Mouse (Mus musculus) intestine, embryonic 14.5 days (tissue): ENCODE measurements around the gene Hus1b. TPM values are rescaled to one million over a fixed set of nuclear protein-coding genes. Genes with fewer than 3 reads are reported as not detected.

Experiments
- ATAC-seq: fragments of 200-750 bp; cut with Nextera tagmentation; replicated peaks from 2 replicates; pipeline ENCODE4 v1.8.0; 2017; ENCODE audit warnings: low read depth, moderate number of reproducible peaks, moderate TSS enrichment, moderate library complexity; ENCODE audit not compliant: low FRiP score, low TSS enrichment
- DNase-seq: peaks from one replicate; pipeline ENCODE4 v3.0.0-alpha.2; 2018; ENCODE audit warnings: low spot score
- H3K27ac ChIP-seq: fragments of 300-500 bp; sonication (generic); 2 replicates; pipeline ENCODE4 v1.5.1; 2014; ENCODE audit warnings: low read depth, mild to moderate bottlenecking, control low read depth
- H3K27me3 ChIP-seq: fragments of 300-500 bp; sonication (generic); replicated peaks from 2 replicates; pipeline ENCODE4 v1.6.1; 2014; ENCODE audit warnings: low read length, control low read depth; ENCODE audit not compliant: control insufficient read depth, insufficient read depth
- H3K36me3 ChIP-seq: fragments of 300-500 bp; sonication (generic); 2 replicates; pipeline ENCODE4 v1.6.1; 2014; ENCODE audit warnings: low read length, control low read depth; ENCODE audit not compliant: control insufficient read depth, insufficient read depth
- H3K4me1 ChIP-seq: fragments of 300-500 bp; sonication (generic); replicated peaks from 2 replicates; pipeline ENCODE4 v1.6.1; 2014; ENCODE audit warnings: low read length, control low read depth, mixed read lengths; ENCODE audit not compliant: control insufficient read depth, insufficient read depth
- H3K4me2 ChIP-seq: fragments of 300-500 bp; sonication (generic); 2 replicates; pipeline ENCODE4 v1.6.1; 2014; ENCODE audit warnings: low read length
- H3K4me3 ChIP-seq: fragments of 300-500 bp; sonication (generic); 2 replicates; pipeline ENCODE4 v1.5.1; 2014; ENCODE audit warnings: low read depth, low read length, control low read depth, mixed read lengths
- H3K9ac ChIP-seq: fragments of 300-500 bp; sonication (generic); 2 replicates; pipeline ENCODE4 v1.6.1; 2014; ENCODE audit warnings: mild to moderate bottlenecking, low read length
- H3K9me3 ChIP-seq: fragments of 300-500 bp; sonication (generic); 2 replicates; pipeline ENCODE4 v1.6.1; 2016; ENCODE audit warnings: low read length, control low read depth; ENCODE audit not compliant: control insufficient read depth
- WGBS: fragments of 180-500 bp; shearing (Covaris S2); extraction: QIAGEN DNeasy Blood & Tissue Kit; methylation state at CpG from one replicate; pipeline ENCODE4 v1.1.7; 2014; 5-methylcytosine and 5-hydroxymethylcytosine counted together
- polyA plus RNA-seq: library from polyadenylated mRNA; unstranded; fragments of >200 nt; fragmentation: Nextera tagmentation; extraction: Ambion mirVana; gene quantifications from 2 replicates; pipeline ENCODE4 v1.2.1, GENCODE M21; 2014

Gene Hus1b
- polyA plus RNA-seq, 1 experiment from 2014 or later: 0.15 TPM

GRCm38 (mm10) chr13:30932972-30933371 is 14.6 kb downstream of the Hus1b start:
- H3K27ac ChIP-seq: no peak overlapping the region
- H3K9ac ChIP-seq: no peak overlapping the region
- H3K4me1 ChIP-seq: no peaks in the 10 kb centered on the region
- WGBS: 80% methylated on average over 6 of the region's 6 CpGs
- DNase-seq: no peak
- H3K4me3 ChIP-seq: no peak overlapping the region
- H3K27me3 ChIP-seq: no peaks in the 10 kb centered on the region
- peaks cover 8% of the 10 kb centered on the region; the same call in 1 of the 2 replicates for H3K36me3 ChIP-seq
- no peak for ATAC-seq
- H3K9me3 ChIP-seq: no peaks in the 10 kb centered on the region
- no peak overlapping the region for H3K4me2 ChIP-seq

GRCm38 (mm10) chr13:30931613-30932012 is 15.9 kb downstream of the Hus1b start:
- peaks cover 8% of the 10 kb centered on the region; the same call in 1 of the 2 replicates for H3K36me3 ChIP-seq
- H3K9ac ChIP-seq: no peak overlapping the region
- no peak overlapping the region for H3K27ac ChIP-seq
- H3K27me3 ChIP-seq: no peaks in the 10 kb centered on the region
- no peak for ATAC-seq
- no peaks in the 10 kb centered on the region for H3K4me1 ChIP-seq
- no peaks in the 10 kb centered on the region for H3K9me3 ChIP-seq
- 68% methylated on average over 4 of the region's 4 CpGs for WGBS
- no peak overlapping the region for H3K4me2 ChIP-seq
- H3K4me3 ChIP-seq: no peak overlapping the region
- DNase-seq: no peak

GRCm38 (mm10) chr13:30929119-30929518 is 18.4 kb downstream of the Hus1b start:
- no peak overlapping the region for H3K9ac ChIP-seq
- peaks cover 15% of the 10 kb centered on the region; the same call in 1 of the 2 replicates for H3K36me3 ChIP-seq
- H3K27me3 ChIP-seq: no peaks in the 10 kb centered on the region
- no peaks in the 10 kb centered on the region for H3K9me3 ChIP-seq
- WGBS: 84% methylated on average over 2 of the region's 2 CpGs
- H3K4me1 ChIP-seq: no peaks in the 10 kb centered on the region
- ATAC-seq (no peak), DNase-seq (no peak)
- H3K4me2 ChIP-seq: no peak overlapping the region
- H3K27ac ChIP-seq: no peak overlapping the region
- no peak overlapping the region for H3K4me3 ChIP-seq

GRCm38 (mm10) chr13:30924269-30924668 is 23.3 kb downstream of the Hus1b start:
- H3K9ac ChIP-seq: no peak overlapping the region
- WGBS: 68% methylated on average over 6 of the region's 6 CpGs
- no peak for ATAC-seq

GRCm38 (mm10) chr13:30921914-30922313 is 25.6 kb downstream of the Hus1b start:
- Histone ChIP-seq H3K4me3 (no peak overlapping the region), H3K9ac (no peak overlapping the region), H3K36me3 (peaks cover 12% of the 10 kb centered on the region; the same call in 1 of the 2 replicates), H3K4me2 (no peak overlapping the region), H3K4me1 (no peaks in the 10 kb centered on the region), H3K27me3 (no peaks in the 10 kb centered on the region), H3K9me3 (no peaks in the 10 kb centered on the region), H3K27ac (no peak overlapping the region)
- ATAC-seq (no peak), DNase-seq (no peak)
- 86% methylated on average over 4 of the region's 4 CpGs for WGBS

More at GRCm38 (mm10) chr13:30924269-30924668, 23.3 kb downstream of the Hus1b start:
- Histone ChIP-seq H3K4me2 (no peak overlapping the region), H3K4me1 (no peaks in the 10 kb centered on the region), H3K27me3 (no peaks in the 10 kb centered on the region), H3K27ac (no peak overlapping the region), H3K4me3 (no peak overlapping the region), H3K9me3 (no peaks in the 10 kb centered on the region), H3K36me3 (peaks cover 8% of the 10 kb centered on the region; the same call in 1 of the 2 replicates)
- DNase-seq: no peak

- H3K36me3 ChIP-seq: 0 out of 2 replicates have a peak, but pooled peaks cover 5% of the 10 kb centered on the region
- no peak overlapping the region for H3K4me2 ChIP-seq
- no peak overlapping the region for H3K27ac ChIP-seq
- no peak for ATAC-seq
- no peak for DNase-seq
- H3K4me3 ChIP-seq: no peak overlapping the region
- H3K9ac ChIP-seq: no peak overlapping the region
- H3K27me3 ChIP-seq: no peaks in the 10 kb centered on the region
- H3K9me3 ChIP-seq: no peaks in the 10 kb centered on the region
- H3K4me1 ChIP-seq: peaks cover 6% of the 10 kb centered on the region; the same call in 1 of the 2 replicates
Measured at GRCm38 (mm10) chr13:30913757-30914156, 33.8 kb downstream of the Hus1b start.

GRCm38 (mm10) chr13:30913028-30913427 is 34.5 kb downstream of the Hus1b start:
- ATAC-seq: no peak
- Histone ChIP-seq H3K4me2 (no peak overlapping the region), H3K27me3 (no peaks in the 10 kb centered on the region), H3K36me3 (0 out of 2 replicates have a peak, but pooled peaks cover 5% of the 10 kb centered on the region), H3K4me1 (peaks cover 6% of the 10 kb centered on the region; the same call in 1 of the 2 replicates), H3K27ac (no peak overlapping the region), H3K4me3 (no peak overlapping the region), H3K9ac (no peak overlapping the region), H3K9me3 (no peaks in the 10 kb centered on the region)
- DNase-seq: no peak
- 20% methylated on average over 4 of the region's 4 CpGs for WGBS

GRCm38 (mm10) chr13:30911931-30912625 is 35.5 kb downstream of the Hus1b start:
- Histone ChIP-seq H3K4me1 (peaks cover 6% of the 10 kb centered on the region; the same call in 1 of the 2 replicates), H3K9me3 (no peaks in the 10 kb centered on the region), H3K4me3 (no peak overlapping the region), H3K4me2 (no peak overlapping the region), H3K36me3 (0 out of 2 replicates have a peak, but pooled peaks cover 5% of the 10 kb centered on the region), H3K27me3 (no peaks in the 10 kb centered on the region), H3K9ac (no peak overlapping the region), H3K27ac (no peak overlapping the region)
- WGBS: 47% methylated on average over 5 of the region's 5 CpGs
- ATAC-seq (no peak), DNase-seq (no peak)

- H3K36me3 ChIP-seq: 0 out of 2 replicates have a peak, but pooled peaks cover 5% of the 10 kb centered on the region
- H3K4me2 ChIP-seq: no peak overlapping the region
- 66% methylated on average over 5 of the region's 5 CpGs for WGBS
- no peak overlapping the region for H3K9ac ChIP-seq
- H3K9me3 ChIP-seq: no peaks in the 10 kb centered on the region
- H3K4me1 ChIP-seq: peaks cover 6% of the 10 kb centered on the region; the same call in 1 of the 2 replicates
- ATAC-seq (no peak), DNase-seq (no peak)
- no peak overlapping the region for H3K4me3 ChIP-seq
- H3K27ac ChIP-seq: no peak overlapping the region
- no peaks in the 10 kb centered on the region for H3K27me3 ChIP-seq
Measured at GRCm38 (mm10) chr13:30910889-30911288, 36.7 kb downstream of the Hus1b start.
